Mouse (Mus musculus) spleen, embryonic (tissue): Measurements from ENCODE around the gene Gm20388.

ENCODE experiments used
- CTCF ChIA-PET: fragments of 350-600 bp; sonication (Branson Sonifier 250); formaldehyde crosslinking; loops from one replicate; lab custom pipeline; 2022; lab: Charles Lee

The Gm20388 gene

GRCm38 (mm10) chr8:120282465-120282864, 371.8 kb downstream of the Gm20388 start:
- CTCF ChIA-PET: no interaction called here

GRCm38 (mm10) chr8:120284265-120284664, 373.6 kb downstream of the Gm20388 start:
- CTCF ChIA-PET: no interaction called here

- CTCF ChIA-PET: interaction anchor here (1.1 kb wide), 1 partner anchor 22 kb away, joined by 14 read pairs; no protein-coding TSS in a partner anchor
These were observed 374.4 kb downstream of the Gm20388 start for GRCm38 (mm10) chr8:120285033-120285432.

- CTCF ChIA-PET: interaction anchor here (1.1 kb wide), 1 partner anchor 22 kb away, joined by 14 read pairs; no protein-coding TSS in a partner anchor
These were observed 375.2 kb downstream of the Gm20388 start for GRCm38 (mm10) chr8:120285878-120286277.

- CTCF ChIA-PET: interaction anchor here (1.1 kb wide), 1 partner anchor 174 kb away, joined by 3 read pairs; no protein-coding TSS in a partner anchor
These were observed 377.7 kb downstream of the Gm20388 start for GRCm38 (mm10) chr8:120288122-120288908.

- CTCF ChIA-PET: interaction anchor here (1.1 to 1.4 kb wide), 2 partner anchors 13 to 173 kb away, joined by 3 read pairs; no protein-coding TSS in a partner anchor
These were observed 378.6 kb downstream of the Gm20388 start for GRCm38 (mm10) chr8:120289191-120289590.

- CTCF ChIA-PET: interaction anchor here (1.4 kb wide), 1 partner anchor 13 kb away, joined by 3 read pairs; no protein-coding TSS in a partner anchor
These were observed 379.1 kb downstream of the Gm20388 start for GRCm38 (mm10) chr8:120289698-120290181.

- CTCF ChIA-PET: interaction anchor here (0.6 kb wide), 1 partner anchor 934 kb away, joined by 4 read pairs; no protein-coding TSS in a partner anchor
These were observed 380.0 kb downstream of the Gm20388 start for GRCm38 (mm10) chr8:120290614-120291013.

GRCm38 (mm10) chr8:120291650-120292049, 381.0 kb downstream of the Gm20388 start:
- CTCF ChIA-PET: no interaction called here

- CTCF ChIA-PET: no interaction called here
These were observed 381.9 kb downstream of the Gm20388 start for GRCm38 (mm10) chr8:120292316-120293107.

- CTCF ChIA-PET: no interaction called here
These were observed 383.0 kb downstream of the Gm20388 start for GRCm38 (mm10) chr8:120293421-120294357.

- CTCF ChIA-PET: no interaction called here
These were observed 384.6 kb downstream of the Gm20388 start for GRCm38 (mm10) chr8:120294982-120295870.

GRCm38 (mm10) chr8:120297000-120297399, 386.4 kb downstream of the Gm20388 start:
- CTCF ChIA-PET: no interaction called here

GRCm38 (mm10) chr8:120298601-120299532, 388.2 kb downstream of the Gm20388 start:
- CTCF ChIA-PET: interaction anchor here (0.6 kb wide), 1 partner anchor 157 kb away, joined by 3 read pairs; no protein-coding TSS in a partner anchor

GRCm38 (mm10) chr8:120300601-120301141, 390.0 kb downstream of the Gm20388 start:
- CTCF ChIA-PET: interaction anchor here (0.6 to 1.1 kb wide), 3 partner anchors 18 to 33 kb away, joined by 3 to 8 read pairs (median 5); no protein-coding TSS in a partner anchor

GRCm38 (mm10) chr8:120302941-120303675, 392.5 kb downstream of the Gm20388 start:
- CTCF ChIA-PET: interaction anchor here (1.2 kb wide), 1 partner anchor 14 kb away, joined by 3 read pairs; no protein-coding TSS in a partner anchor

- CTCF ChIA-PET: no interaction called here
These were observed 393.5 kb downstream of the Gm20388 start for GRCm38 (mm10) chr8:120304097-120304496.
